Mouse (Mus musculus) ovary, postnatal 10 days (tissue): ENCODE data around the gene Pias4.

Source experiments
- DNase-seq: peaks from one replicate; pipeline ENCODE4 v3.0.0; 2022; ENCODE audit warnings: low spot score

Pias4 gene

GRCm38 (mm10) chr10:81168521-81169244 is 960 bp upstream of the Pias4 start:
- DNase-seq, result peak; percentile 49

- DNase-seq, result no peak
Observed at GRCm38 (mm10) chr10:81168087-81168431, 336 bp upstream of the Pias4 start.

- no peak for DNase-seq
Observed at GRCm38 (mm10) chr10:81165118-81165517, 2.6 kb downstream of the Pias4 start.

- no peak for DNase-seq
Observed at GRCm38 (mm10) chr10:81162318-81162652, 5.4 kb downstream of the Pias4 start.

GRCm38 (mm10) chr10:81161602-81162317 is 6.0 kb downstream of the Pias4 start:
- no peak for DNase-seq

GRCm38 (mm10) chr10:81154736-81155135 is 13.0 kb downstream of the Pias4 start:
- no peak for DNase-seq

- DNase-seq, result no peak
Observed at GRCm38 (mm10) chr10:81154313-81154712, 13.4 kb downstream of the Pias4 start.

GRCm38 (mm10) chr10:81152609-81153008 is 15.1 kb downstream of the Pias4 start:
- DNase-seq, result no peak

GRCm38 (mm10) chr10:81151261-81151660 is 16.5 kb downstream of the Pias4 start:
- DNase-seq, result no peak

GRCm38 (mm10) chr10:81146296-81146695 is 21.4 kb downstream of the Pias4 start:
- no peak for DNase-seq

- no peak for DNase-seq
Observed at GRCm38 (mm10) chr10:81145778-81146177, 21.9 kb downstream of the Pias4 start.

GRCm38 (mm10) chr10:81145307-81145706 is 22.4 kb downstream of the Pias4 start:
- DNase-seq, result no peak

- DNase-seq, result no peak
Observed at GRCm38 (mm10) chr10:81144667-81145066, 23.1 kb downstream of the Pias4 start.

- no peak for DNase-seq
Observed at GRCm38 (mm10) chr10:81143845-81144437, 23.8 kb downstream of the Pias4 start.

- no peak for DNase-seq
Observed at GRCm38 (mm10) chr10:81143157-81143633, 24.5 kb downstream of the Pias4 start.

GRCm38 (mm10) chr10:81142551-81142981 is 25.2 kb downstream of the Pias4 start:
- no peak for DNase-seq

- no peak for DNase-seq
Observed at GRCm38 (mm10) chr10:81141455-81142210, 26.1 kb downstream of the Pias4 start.

GRCm38 (mm10) chr10:81140717-81141454 is 26.8 kb downstream of the Pias4 start:
- DNase-seq, result no peak

GRCm38 (mm10) chr10:81140005-81140404 is 27.7 kb downstream of the Pias4 start:
- DNase-seq, result no peak

GRCm38 (mm10) chr10:81139529-81139846 is 28.2 kb downstream of the Pias4 start:
- DNase-seq, result no peak

- DNase-seq, result no peak
Observed at GRCm38 (mm10) chr10:81138821-81139528, 28.7 kb downstream of the Pias4 start.
